Mouse (Mus musculus): Measurements from ENCODE around the gene Ninj2. TPM values are rescaled to one million over a fixed set of nuclear protein-coding genes. Genes with fewer than 3 reads are reported as not detected.

The Ninj2 gene
- polyA plus RNA-seq, 1 experiment from 2014 or later = 0.31 TPM

DNA sequence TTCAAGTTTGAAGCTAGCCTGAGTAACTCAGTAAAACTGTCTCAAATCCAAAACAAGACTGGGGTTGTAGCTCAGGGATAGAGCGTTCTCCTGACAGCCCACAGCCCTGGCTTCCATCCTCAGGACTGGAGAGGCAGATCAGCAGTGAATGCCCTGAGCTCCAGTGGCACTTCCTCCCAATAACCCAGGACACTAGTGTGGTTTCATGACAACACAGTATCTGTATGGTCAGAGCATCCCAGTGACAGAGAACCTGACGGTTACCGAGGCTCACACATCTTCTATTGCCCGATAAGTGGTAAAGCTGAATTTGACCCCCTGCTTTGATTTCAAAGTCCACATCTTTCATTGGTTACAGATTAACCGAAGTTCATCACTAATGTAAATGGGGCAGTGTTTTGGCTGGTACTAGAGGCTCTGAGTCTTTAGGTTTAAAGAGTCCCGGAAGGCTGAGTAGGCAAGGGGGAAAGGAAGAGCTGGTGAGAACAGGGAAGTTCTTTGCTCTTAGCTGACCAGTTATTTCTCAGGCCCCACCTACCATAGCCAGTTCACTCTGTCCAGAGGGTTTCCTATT lies 81.0 kb downstream of the Ninj2 start:
- no peak for ATAC-seq
- ChIA-PET CTCF (interaction anchor here (1.2 to 1.3 kb wide), 2 partner anchors 15 to 20 kb away, joined by 3 to 4 read pairs; no protein-coding TSS in a partner anchor), POLR2A (interaction anchor here (1.2 kb wide), 1 partner anchor 9 kb away, joined by 3 read pairs; no protein-coding TSS in a partner anchor)
- DNase-seq (ENCODE audit: low read depth, low spot score) = no peak
- no peaks in the 10 kb centered on the region for H3K27me3 ChIP-seq
- no peak for TF ChIP-seq CTCF (IDR thresholded peaks at IDR 0.05)
- in situ Hi-C loops (cut with MboI; ENCODE audit: low pct_unique_long_range_greater_than_20kb) = no loop called here

GRCm38 (mm10) chr6:120174602-120175115 lies 81.5 kb downstream of the Ninj2 start:
- DNase-seq (ENCODE audit: low read depth, low spot score) (no peak), ATAC-seq (no peak)
- H3K27me3 ChIP-seq = no peaks in the 10 kb centered on the region
- ChIA-PET POLR2A (interaction anchor here (0.6 to 1.2 kb wide), 2 partner anchors 10 to 56 kb away, joined by 3 to 4 read pairs; no protein-coding TSS in a partner anchor), CTCF (interaction anchor here (1.2 to 1.3 kb wide), 2 partner anchors 14 to 20 kb away, joined by 3 to 4 read pairs; no protein-coding TSS in a partner anchor)
- in situ Hi-C loops (cut with MboI; ENCODE audit: low pct_unique_long_range_greater_than_20kb) = no loop called here
- TF ChIP-seq CTCF (IDR thresholded peaks at IDR 0.05) = no peak

- ChIA-PET CTCF (no interaction called here), POLR2A (no interaction called here)
- TF ChIP-seq CTCF (IDR thresholded peaks at IDR 0.05) = no peak
- ATAC-seq = no peak
- DNase-seq (ENCODE audit: low read depth, low spot score) = no peak
- no peaks in the 10 kb centered on the region for H3K27me3 ChIP-seq
- in situ Hi-C loops (cut with MboI; ENCODE audit: low pct_unique_long_range_greater_than_20kb) = no loop called here
Measured at GRCm38 (mm10) chr6:120175650-120176049, 82.5 kb downstream of the Ninj2 start.

- ChIA-PET POLR2A (no interaction called here), CTCF (interaction anchor here (1.5 kb wide), 1 partner anchor 14 kb away, joined by 4 read pairs; no protein-coding TSS in a partner anchor)
- H3K27me3 ChIP-seq = no peaks in the 10 kb centered on the region
- ATAC-seq = no peak
- no peak for DNase-seq (ENCODE audit: low read depth, low spot score)
- in situ Hi-C loops (cut with MboI; ENCODE audit: low pct_unique_long_range_greater_than_20kb) = no loop called here
- TF ChIP-seq CTCF (IDR thresholded peaks at IDR 0.05) = no peak
Measured at GRCm38 (mm10) chr6:120179044-120179755, 86.0 kb downstream of the Ninj2 start.

- in situ Hi-C loops (cut with MboI; ENCODE audit: low pct_unique_long_range_greater_than_20kb) = no loop called here
- ATAC-seq = no peak
- H3K27me3 ChIP-seq = no peaks in the 10 kb centered on the region
- POLR2A ChIA-PET = interaction anchor here (1.4 kb wide), 1 partner anchor 10 kb away, joined by 5 read pairs; no protein-coding TSS in a partner anchor
- DNase-seq (ENCODE audit: low read depth, low spot score) = no peak
- TF ChIP-seq CTCF (IDR thresholded peaks at IDR 0.05) = no peak
- CTCF ChIA-PET = interaction anchor here (1.5 kb wide), 1 partner anchor 13 kb away, joined by 4 read pairs; no protein-coding TSS in a partner anchor
Measured at GRCm38 (mm10) chr6:120179756-120180206, 86.6 kb downstream of the Ninj2 start.

GRCm38 (mm10) chr6:120180492-120180891 lies 87.3 kb downstream of the Ninj2 start:
- ATAC-seq (no peak), DNase-seq (ENCODE audit: low read depth, low spot score) (no peak)
- no peaks in the 10 kb centered on the region for H3K27me3 ChIP-seq
- ChIA-PET POLR2A (interaction anchor here (1.4 kb wide), 1 partner anchor 9 kb away, joined by 5 read pairs; no protein-coding TSS in a partner anchor), CTCF (interaction anchor here (1.4 to 1.5 kb wide), 2 partner anchors 13 to 140 kb away, joined by 3 to 4 read pairs; no protein-coding TSS in a partner anchor)
- in situ Hi-C loops (cut with MboI; ENCODE audit: low pct_unique_long_range_greater_than_20kb) = no loop called here
- TF ChIP-seq CTCF (IDR thresholded peaks at IDR 0.05) = no peak

DNA sequence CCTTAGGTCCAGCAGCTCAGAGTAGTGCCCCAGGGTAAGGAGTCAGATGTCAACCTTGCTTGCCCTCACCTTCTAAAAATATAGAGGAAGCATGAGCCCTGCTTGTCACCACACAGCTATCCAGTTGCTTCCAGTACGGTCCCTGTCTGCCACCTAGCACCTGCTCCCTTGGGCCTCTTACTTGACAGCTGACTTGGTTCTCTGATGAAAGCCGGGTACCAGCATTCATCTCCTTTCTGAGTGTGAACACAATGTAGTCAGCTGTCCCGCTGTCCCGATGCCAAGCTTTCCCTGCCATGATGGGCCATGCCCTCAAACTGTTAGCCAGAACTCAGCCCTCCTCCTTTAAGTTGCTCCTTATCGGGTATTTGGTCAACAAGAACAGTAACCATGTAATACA lies 89.0 kb downstream of the Ninj2 start:
- DNase-seq (ENCODE audit: low read depth, low spot score) = no peak

DNA sequence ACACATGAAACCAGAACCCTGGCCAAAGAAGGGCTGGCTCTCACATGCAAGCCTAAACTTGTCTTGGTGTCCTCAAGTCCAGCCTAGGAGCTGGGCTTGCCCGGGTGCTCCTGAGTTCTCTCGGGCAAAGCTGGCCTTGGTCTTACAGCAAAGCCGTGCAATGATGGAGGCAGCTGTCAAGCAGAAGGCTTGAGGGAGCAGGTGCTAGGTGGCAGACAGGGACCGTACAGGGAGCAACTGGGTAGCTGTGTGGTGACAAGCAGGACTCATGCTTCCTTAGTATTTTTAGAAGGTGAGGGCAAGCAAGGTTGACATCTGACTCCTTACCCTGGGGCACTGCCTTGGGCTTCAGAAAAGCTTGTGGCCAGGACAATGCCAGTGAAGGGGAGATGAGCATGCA lies 90.6 kb downstream of the Ninj2 start:
- H3K27me3 ChIP-seq = no peaks in the 10 kb centered on the region
- no peak for ATAC-seq
- in situ Hi-C loops (cut with MboI; ENCODE audit: low pct_unique_long_range_greater_than_20kb) = no loop called here
- no peak for TF ChIP-seq CTCF (IDR thresholded peaks at IDR 0.05)
- POLR2A ChIA-PET = interaction anchor here (1.2 kb wide), 1 partner anchor 38 kb away, joined by 4 read pairs; no protein-coding TSS in a partner anchor
- DNase-seq (ENCODE audit: low read depth, low spot score) = no peak
- CTCF ChIA-PET = no interaction called here

More for the DNA sequence above, 89.0 kb downstream of the Ninj2 start:
- ChIA-PET POLR2A (no interaction called here), CTCF (interaction anchor here (1.2 kb wide), 1 partner anchor 9 kb away, joined by 3 read pairs; no protein-coding TSS in a partner anchor)
- no peaks in the 10 kb centered on the region for H3K27me3 ChIP-seq
- ATAC-seq = no peak
- in situ Hi-C loops (cut with MboI; ENCODE audit: low pct_unique_long_range_greater_than_20kb) = no loop called here
- no peak for TF ChIP-seq CTCF (IDR thresholded peaks at IDR 0.05)

GRCm38 (mm10) chr6:120185012-120185730 lies 92.0 kb downstream of the Ninj2 start:
- ChIA-PET POLR2A (interaction anchor here (0.6 kb wide), 1 partner anchor 643 kb away, joined by 4 read pairs; no protein-coding TSS in a partner anchor), CTCF (interaction anchor here (1.3 kb wide), 1 partner anchor 132 kb away, joined by 3 read pairs; no protein-coding TSS in a partner anchor)
- in situ Hi-C loops (cut with MboI; ENCODE audit: low pct_unique_long_range_greater_than_20kb) = loop anchor here (5.0 kb wide), 1 partner anchor 38 kb away; no protein-coding TSS in a partner anchor
- ATAC-seq (no peak), DNase-seq (ENCODE audit: low read depth, low spot score) (no peak)
- no peaks in the 10 kb centered on the region for H3K27me3 ChIP-seq
- TF ChIP-seq CTCF (IDR thresholded peaks at IDR 0.05) = no peak

GRCm38 (mm10) chr6:120185756-120186155 lies 92.6 kb downstream of the Ninj2 start:
- ChIA-PET POLR2A (no interaction called here), CTCF (no interaction called here)
- DNase-seq (ENCODE audit: low read depth, low spot score) (no peak), ATAC-seq (no peak)
- no peaks in the 10 kb centered on the region for H3K27me3 ChIP-seq
- in situ Hi-C loops (cut with MboI; ENCODE audit: low pct_unique_long_range_greater_than_20kb) = loop anchor here (5.0 kb wide), 1 partner anchor 38 kb away; no protein-coding TSS in a partner anchor
- TF ChIP-seq CTCF (IDR thresholded peaks at IDR 0.05) = no peak

Data from Patski (cell line).